In genomic region chr3:96239949-96240798, GRCm38 (mm10) we compare ENCODE assay signal across 8 mouse cellular contexts. TPM values are rescaled to one million over a fixed set of nuclear protein-coding genes. Genes with fewer than 3 reads are reported as not detected.
A peak's percentile ranks its signal among the peaks of the same experiment; 100 is the strongest.
DNase-seq lines count a peak whose midpoint lies in the region; ATAC-seq lines count a peak whose summit lies in the region.
"Not testable (repeated sequence)": the region's sequence is repeated elsewhere in the genome, so short reads cannot be mapped to it uniquely, and the experiment has no call there.

TSS of gene Hist2h2aa2 (minus strand) at chr3:96240276.

- H3K4me1 ChIP-seq in intestine, embryonic 14.5 days (replicated peaks; ENCODE audit: control insufficient read depth, insufficient read depth, low read length) = peaks cover 21% of the 10 kb centered on the region

- H3K4me2 ChIP-seq in intestine, embryonic 14.5 days (ENCODE audit: low read length) = peak within 1 kb of the TSS; percentile 51

- H3K27ac ChIP-seq in intestine, embryonic 14.5 days (ENCODE audit: low read depth) = peak within 1 kb of the TSS; percentile 87

- WGBS in intestine, embryonic 14.5 days = 6% methylated on average over 16 of the region's 85 CpGs

- DNase-seq in ZHBTc4 (ENCODE audit: low read depth, low spot score) = peak; percentile 60
- peak; percentile 76 for DNase-seq in embryo, embryonic 10.5 days (ENCODE audit: low spot score)
- DNase-seq in gastrocnemius, postnatal 25 days = peak; percentile 94
- DNase-seq in intestine, embryonic 14.5 days (ENCODE audit: low spot score) = peak; percentile 76
- peak; percentile 96 for DNase-seq in left cerebral cortex, postnatal 10 days (ENCODE audit: extremely low spot score in 1 of 2, low spot score in 2 of 2)
- DNase-seq in right cerebral cortex, postnatal 25 days = peak; percentile 95
- peak; percentile 96 to 97 for DNase-seq in urinary bladder, postnatal 36 days (ENCODE audit: low spot score in 2 of 2)

- H3K9me3 ChIP-seq in intestine, embryonic 14.5 days (ENCODE audit: control insufficient read depth, low read length) = not testable (repeated sequence)

- not testable (repeated sequence) for H3K27me3 ChIP-seq in intestine, embryonic 14.5 days (replicated peaks; ENCODE audit: control insufficient read depth, insufficient read depth, low read length)

- H3K4me3 ChIP-seq in intestine, embryonic 14.5 days (ENCODE audit: low read depth, low read length) = peak within 1 kb of the TSS; percentile 29

- not testable (repeated sequence) for H3K36me3 ChIP-seq in intestine, embryonic 14.5 days (ENCODE audit: control insufficient read depth, insufficient read depth, low read length)

- intact Hi-C loops in left cerebral cortex, postnatal 10 days (cut with DNase I) = not testable (repeated sequence)

- ATAC-seq in intestine, embryonic 14.5 days (replicated peaks; ENCODE audit: low FRiP score, low TSS enrichment, low read depth) = peak; percentile 82
- ATAC-seq in megakaryocyte progenitor cell, adult 5-6 weeks (replicated peaks; ENCODE audit: poor library complexity) = peak; percentile 56

- peak within 1 kb of the TSS; percentile 68 for H3K9ac ChIP-seq in intestine, embryonic 14.5 days (ENCODE audit: low read length)

RNA-seq across cellular contexts. Expression of gene Hist2h2aa2, which starts in this region (rescaled TPM):
- total RNA-seq in gastrocnemius, postnatal 25 days (2021) = 100 to 1,000 TPM; 213 to 222 TPM
- polyA plus RNA-seq in intestine, embryonic 14.5 days (2014; fragmentation: Nextera tagmentation; extraction: Ambion mirVana) = 33.3 and 45.5 TPM in 2 replicates
- 100 to 1,000 TPM; 281 to 297 TPM for total RNA-seq in left cerebral cortex, postnatal 10 days (2021)
- 54.6 and 61.5 TPM in 2 replicates for total RNA-seq in megakaryocyte progenitor cell, adult 5-6 weeks (2015)
- total RNA-seq in megakaryocyte progenitor cell, adult 5-6 weeks (2017) = 0.67 and 1,948 TPM in 2 replicates

Comparison
In these comparisons a context has a peak if more than half of its experiments do, and no peak if none do; other contexts are left out.
1. Peak in every context shown above with its lines: DNase-seq, ATAC-seq, H3K4me3 ChIP-seq and H3K27ac ChIP-seq.